Mouse (Mus musculus): Measurements from ENCODE around the gene Olfr1284. TPM values are rescaled to one million over a fixed set of nuclear protein-coding genes. Genes with fewer than 3 reads are reported as not detected.

The Olfr1284 gene
- total RNA-seq (2023) = not detected

DNA sequence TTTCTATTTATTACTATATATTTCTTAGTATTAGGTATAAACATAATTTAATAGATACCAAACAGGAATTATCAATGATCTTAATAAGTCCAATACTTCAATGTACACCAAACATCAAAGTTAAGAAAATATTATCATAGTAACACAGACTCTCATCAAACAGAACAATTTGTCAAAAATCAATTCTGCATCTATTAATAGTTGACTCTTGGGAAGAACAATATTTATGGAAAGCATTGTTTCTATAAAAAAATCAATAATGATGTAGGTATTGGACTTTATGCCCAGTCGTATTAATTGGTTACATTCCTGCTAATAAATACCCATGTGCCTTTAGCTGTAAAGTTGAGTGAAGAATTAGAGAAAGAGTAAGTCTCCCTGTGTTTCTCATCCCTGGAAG, at the start of gene Olfr1284:
Gene Olfr1284, plus strand, starts transcription at position 301 of the 400 bp plus-strand sequence.

DNA sequence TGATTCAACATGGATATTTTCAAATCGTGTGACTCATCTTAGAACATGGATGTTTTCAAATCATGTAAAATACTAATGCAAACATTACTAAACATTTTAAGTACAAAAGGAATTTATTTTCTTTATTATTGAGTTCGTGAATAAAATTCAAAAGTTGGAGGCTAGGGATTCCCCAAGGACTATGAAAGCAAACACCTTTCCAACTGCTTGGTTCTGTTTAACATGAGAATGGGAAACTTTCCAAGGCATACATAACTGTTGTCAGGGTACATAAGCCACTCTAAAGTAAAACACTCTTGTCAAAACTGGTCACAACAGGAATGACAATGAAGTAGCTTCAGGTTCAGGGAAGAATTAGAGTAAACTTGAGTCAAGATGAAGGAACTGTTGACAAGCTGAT, 49.1 kb upstream of the Olfr1284 start, which contains the start of gene Olfr1281:
Gene Olfr1281, plus strand, starts transcription at position 301 of the 400 bp plus-strand sequence.

DNA sequence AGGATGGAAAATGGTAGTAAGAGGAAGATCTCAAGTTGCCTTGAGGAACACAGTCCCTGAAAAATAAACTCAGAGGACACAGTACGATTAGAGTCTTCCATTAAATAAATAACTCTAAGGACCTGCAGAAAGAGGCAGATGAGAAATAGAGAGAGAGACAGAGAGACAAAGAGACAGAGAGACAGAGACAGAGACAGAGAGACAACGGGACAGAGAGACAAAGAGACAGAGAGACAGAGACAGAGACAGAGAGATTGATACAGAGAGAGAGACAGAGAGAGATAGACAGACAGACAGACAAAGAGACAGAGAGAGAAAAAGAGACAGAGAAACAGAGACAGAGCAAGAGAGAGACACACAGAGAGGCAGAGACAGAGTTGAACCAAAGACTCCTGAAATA, 39.3 kb upstream of the Olfr1284 start, which contains the start of gene Olfr1282:
Gene Olfr1282, minus strand, starts transcription at position 101 of the 400 bp plus-strand sequence.

DNA sequence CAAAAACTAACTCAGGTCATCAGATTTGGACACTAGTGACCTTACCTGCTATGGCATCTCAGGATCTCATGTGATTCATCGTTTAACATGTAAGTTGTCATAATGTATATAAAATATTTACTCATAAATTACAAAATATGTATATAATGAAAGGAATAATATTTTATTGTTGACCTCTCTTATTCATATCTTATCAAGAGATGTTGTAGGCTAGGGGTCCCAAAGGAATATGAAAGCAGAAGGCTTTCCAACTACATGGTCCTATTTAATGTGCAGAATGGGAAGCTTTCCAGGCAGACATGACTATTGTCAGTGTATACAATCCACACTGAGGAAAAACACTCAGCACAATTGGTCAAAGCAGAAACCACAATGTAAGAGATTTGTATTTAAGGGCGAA, 8.8 kb upstream of the Olfr1284 start, which contains the start of gene Olfr1283:
Gene Olfr1283, plus strand, starts transcription at position 301 of the 400 bp plus-strand sequence.

DNA sequence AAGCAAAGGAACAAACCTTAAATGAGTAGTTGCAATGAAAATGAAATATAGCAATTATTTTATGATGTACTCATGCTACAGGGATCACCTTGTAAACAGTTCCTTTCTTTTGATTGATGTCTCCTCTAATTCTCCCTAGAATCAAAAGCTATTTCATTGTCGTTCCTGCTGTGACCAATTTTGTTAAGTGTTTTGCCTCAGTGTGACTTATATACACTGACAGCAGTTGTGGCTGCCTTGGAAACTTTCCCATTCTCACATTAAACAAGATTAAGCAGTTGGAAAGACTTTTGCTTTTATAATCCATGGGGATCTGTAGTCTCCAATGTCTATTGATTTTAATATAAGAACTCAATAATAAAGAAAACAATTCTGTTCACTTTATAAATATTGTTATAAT, 47.6 kb downstream of the Olfr1284 start, which contains the start of gene Olfr1286:
Gene Olfr1286, minus strand, starts transcription at position 185 of the 400 bp plus-strand sequence.

Other genes with a start within 250 kb of the Olfr1284 start
- not detected for gene Gm15130, start 222.6 kb upstream of the Olfr1284 start, total RNA-seq (2023)
- not detected for gene 4930430A15Rik, start 145.9 kb upstream of the Olfr1284 start, total RNA-seq (2023)
- not detected for gene Olfr1275, start 140.2 kb upstream of the Olfr1284 start, total RNA-seq (2023)
- gene Olfr1276, start 121.0 kb upstream of the Olfr1284 start, total RNA-seq (2023) = not detected
- not detected for gene Olfr1277, start 101.4 kb upstream of the Olfr1284 start, total RNA-seq (2023)
- gene Olfr1278, start 85.4 kb upstream of the Olfr1284 start, total RNA-seq (2023) = not detected
- gene Olfr1279, start 74.9 kb upstream of the Olfr1284 start, total RNA-seq (2023) = not detected
- gene Olfr1280, start 61.5 kb upstream of the Olfr1284 start, total RNA-seq (2023) = not detected
- not detected for gene Olfr1281, start 49.0 kb upstream of the Olfr1284 start, total RNA-seq (2023)
- gene Olfr1282, start 39.4 kb upstream of the Olfr1284 start, total RNA-seq (2023) = not detected
- not detected for gene Olfr1283, start 8.7 kb upstream of the Olfr1284 start, total RNA-seq (2023)
- gene Olfr1286, start 47.6 kb downstream of the Olfr1284 start, total RNA-seq (2023) = not detected
- gene Olfr1287, start 73.6 kb downstream of the Olfr1284 start, total RNA-seq (2023) = not detected
- not detected for gene Olfr1288, start 98.6 kb downstream of the Olfr1284 start, total RNA-seq (2023)
- gene Olfr1289, start 105.3 kb downstream of the Olfr1284 start, total RNA-seq (2023) = not detected
- gene Olfr1290, start 118.3 kb downstream of the Olfr1284 start, total RNA-seq (2023) = not detected
- gene Olfr1291-ps1, start 121.7 kb downstream of the Olfr1284 start, total RNA-seq (2023) = not detected
- not detected for gene Olfr1293-ps, start 149.7 kb downstream of the Olfr1284 start, total RNA-seq (2023)
- not detected for gene Olfr1294, start 164.8 kb downstream of the Olfr1284 start, total RNA-seq (2023)
- not detected for gene Olfr1295, start 194.2 kb downstream of the Olfr1284 start, total RNA-seq (2023)

Measured in CD4-positive naive resting alpha-beta T cell, adult 57 days (primary cell).